Mouse (Mus musculus): ENCODE measurements around the gene Rgs7.
A peak's percentile ranks its signal among the peaks of the same experiment; 100 is the strongest.

Gene Rgs7

DNA sequence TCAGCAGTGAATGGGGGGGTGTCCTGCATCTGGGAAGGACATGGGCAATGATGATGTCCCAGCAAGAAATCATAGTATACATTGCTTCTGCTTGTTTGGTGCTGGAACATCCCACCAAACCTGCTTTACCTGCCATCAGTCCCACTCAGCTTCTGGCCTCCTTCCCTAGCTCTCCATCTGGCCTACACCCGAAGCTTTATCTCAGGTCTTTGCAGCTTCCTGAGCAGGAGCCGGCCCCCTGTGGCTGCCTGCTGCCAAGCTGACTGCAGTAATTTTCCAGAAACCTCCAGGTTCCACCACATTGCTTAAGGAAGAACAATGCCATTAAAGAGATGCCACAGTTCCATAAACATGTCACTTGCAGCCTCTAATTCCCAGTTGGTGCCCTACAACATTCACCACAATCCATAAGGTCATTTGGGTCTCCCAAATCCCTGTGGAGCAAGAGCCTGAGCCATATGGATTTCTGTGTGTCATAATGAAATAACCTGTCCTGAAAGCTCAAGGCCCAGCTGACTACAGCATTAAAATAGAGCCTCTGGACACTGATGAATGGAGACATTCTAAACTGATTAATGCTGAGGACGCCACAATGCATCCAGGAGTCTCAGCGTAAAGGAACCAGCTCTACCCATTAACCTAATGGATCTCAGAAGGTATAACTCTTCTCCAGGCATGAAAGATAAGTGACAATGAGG, 60.8 kb downstream of the Rgs7 start:
- DNase-seq (ENCODE audit: low read depth, low spot score): no peak

GRCm38 (mm10) chr1:175427112-175427511, 65.2 kb downstream of the Rgs7 start:
- DNase-seq (ENCODE audit: low read depth, low spot score): no peak

DNA sequence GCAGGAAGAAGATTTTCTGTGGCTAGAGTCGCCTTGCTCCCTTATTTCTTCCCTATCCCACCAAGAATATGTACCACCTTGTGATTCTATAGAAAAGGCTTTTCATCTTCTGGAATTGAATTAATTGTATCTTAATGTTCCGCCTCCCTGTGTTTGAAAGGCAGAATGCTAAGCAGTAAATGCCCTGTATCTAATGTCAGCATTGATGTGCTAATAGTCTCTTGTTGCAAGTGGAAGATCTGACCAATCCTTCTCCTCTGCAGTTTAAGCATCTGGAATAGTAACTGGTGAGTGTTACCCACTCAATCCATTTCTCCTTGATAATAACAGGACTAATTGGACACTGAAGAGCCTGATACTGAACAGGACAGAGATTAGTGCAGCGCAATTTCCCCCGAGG, 65.9 kb downstream of the Rgs7 start:
- no peak for DNase-seq (ENCODE audit: low read depth, low spot score)

GRCm38 (mm10) chr1:175420883-175421282, 71.4 kb downstream of the Rgs7 start:
- no peak for DNase-seq (ENCODE audit: low read depth, low spot score)

DNA sequence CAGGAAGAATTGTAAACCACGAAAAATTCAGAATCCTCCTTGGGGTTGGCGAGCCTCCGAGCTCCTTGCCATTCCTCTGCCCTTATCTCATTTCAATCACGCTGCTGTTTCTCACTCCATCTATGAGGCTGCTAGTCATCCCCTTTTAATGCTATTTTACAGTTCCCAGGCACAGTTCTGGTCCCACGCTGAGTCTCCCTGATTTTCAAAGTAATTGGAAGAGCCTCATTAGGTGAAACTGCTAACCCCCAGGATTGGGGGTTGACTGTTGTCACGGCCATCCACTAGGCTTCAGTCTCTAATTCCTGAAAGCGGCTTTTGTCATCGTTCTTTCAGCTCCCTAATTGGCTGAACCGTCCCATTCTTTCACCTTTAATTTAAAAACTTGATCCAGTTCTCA, 76.6 kb downstream of the Rgs7 start:
- no peak for DNase-seq (ENCODE audit: low read depth, low spot score)

GRCm38 (mm10) chr1:175410399-175410798, 81.9 kb downstream of the Rgs7 start:
- DNase-seq (ENCODE audit: low read depth, low spot score): no peak

- DNase-seq (ENCODE audit: low read depth, low spot score): no peak
These were observed 100.4 kb downstream of the Rgs7 start for GRCm38 (mm10) chr1:175391894-175392293.

DNA sequence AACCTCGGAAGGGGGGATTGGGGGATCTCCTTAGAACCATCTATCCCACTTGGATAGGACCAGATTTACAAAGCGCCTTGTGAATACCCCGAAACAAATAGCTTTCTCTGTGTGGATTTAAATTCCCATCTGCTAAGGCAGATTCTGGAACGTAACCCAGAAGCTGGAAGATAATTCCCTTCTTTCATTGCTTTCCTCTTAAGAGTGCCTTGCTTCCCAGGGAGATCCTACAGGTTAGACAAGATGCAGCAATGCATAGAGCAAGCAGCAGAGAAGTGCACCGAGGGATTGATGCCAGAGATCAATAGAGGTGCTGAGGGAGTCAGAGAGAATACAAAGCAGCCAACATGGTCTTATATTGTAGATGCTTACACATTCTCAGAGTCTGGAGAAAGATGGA, 103.0 kb downstream of the Rgs7 start:
- no peak for DNase-seq (ENCODE audit: low read depth, low spot score)

GRCm38 (mm10) chr1:175385581-175386235, 106.6 kb downstream of the Rgs7 start:
- DNase-seq (ENCODE audit: low read depth, low spot score): no peak

- no peak for DNase-seq (ENCODE audit: low read depth, low spot score)
These were observed 119.7 kb downstream of the Rgs7 start for GRCm38 (mm10) chr1:175372571-175372970.

- DNase-seq (ENCODE audit: low read depth, low spot score): no peak
These were observed 124.2 kb downstream of the Rgs7 start for GRCm38 (mm10) chr1:175368062-175368461.

GRCm38 (mm10) chr1:175363606-175364005, 128.7 kb downstream of the Rgs7 start:
- no peak for DNase-seq (ENCODE audit: low read depth, low spot score)

DNA sequence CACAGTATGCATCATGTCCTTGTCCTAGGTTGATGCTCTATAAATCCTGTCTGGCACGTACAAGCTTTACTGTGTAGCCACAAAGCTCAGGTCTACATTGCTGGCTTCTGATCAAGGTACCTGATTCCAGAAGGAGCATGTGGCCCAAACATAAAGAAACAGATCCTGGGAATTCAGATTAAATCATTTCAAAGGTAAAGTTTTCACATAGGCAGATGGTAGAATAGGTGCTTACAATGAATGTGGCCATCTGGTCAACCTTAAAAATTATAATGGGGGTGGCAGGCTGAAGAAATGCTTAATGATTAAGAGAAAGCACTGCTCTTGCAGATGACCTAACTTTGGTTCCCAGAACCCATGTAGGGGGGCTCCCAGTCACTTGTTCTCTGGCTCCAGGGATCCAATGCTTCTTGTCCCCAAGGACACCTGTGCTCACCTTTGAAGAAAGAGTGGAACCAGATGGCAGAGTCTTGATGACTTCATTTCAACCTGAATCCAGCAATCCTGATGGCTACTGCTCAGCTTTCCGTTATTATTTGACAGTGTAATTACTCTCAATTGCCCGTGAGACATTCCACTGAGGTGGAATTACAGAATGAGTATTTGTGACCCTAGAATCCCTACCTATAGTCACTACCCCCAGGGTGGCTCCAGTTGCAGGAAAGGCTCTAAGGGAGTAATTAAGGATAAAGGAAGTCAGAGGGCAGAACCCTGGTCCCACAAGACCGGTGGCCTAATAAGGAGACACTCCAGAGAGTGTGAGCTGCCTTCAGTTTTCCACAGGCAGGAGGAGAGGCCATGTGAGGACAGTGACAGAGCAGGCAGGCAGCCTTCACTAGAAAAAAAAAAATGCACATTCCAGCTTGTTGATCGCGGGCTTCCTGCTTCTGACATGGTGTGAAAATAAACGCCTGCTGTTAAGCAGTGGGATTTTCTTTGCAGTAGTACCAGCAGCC, 132.6 kb downstream of the Rgs7 start:
- no peak for DNase-seq (ENCODE audit: low read depth, low spot score)

GRCm38 (mm10) chr1:175352921-175353320, 139.4 kb downstream of the Rgs7 start:
- peak; percentile 12 for DNase-seq (ENCODE audit: low read depth, low spot score)

DNA sequence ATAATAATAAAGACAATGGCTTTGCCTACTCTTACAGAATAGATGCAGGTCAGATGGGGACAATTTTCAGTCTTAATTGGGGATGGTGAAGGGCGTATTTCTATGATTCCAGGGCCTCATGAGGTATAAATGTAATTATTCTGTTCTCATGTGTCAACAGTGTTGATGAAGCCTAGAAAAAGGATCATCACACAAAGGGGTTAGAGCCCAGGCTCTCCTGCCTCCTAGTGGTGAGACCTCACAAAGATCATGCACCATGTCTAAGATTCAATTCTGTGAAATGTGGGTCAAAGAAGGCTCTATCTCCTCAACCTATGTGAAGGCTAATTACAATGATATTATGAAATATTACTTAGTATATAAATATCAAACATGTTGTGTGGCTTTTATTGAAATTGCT, 146.1 kb downstream of the Rgs7 start:
- no peak for DNase-seq (ENCODE audit: low read depth, low spot score)

DNA sequence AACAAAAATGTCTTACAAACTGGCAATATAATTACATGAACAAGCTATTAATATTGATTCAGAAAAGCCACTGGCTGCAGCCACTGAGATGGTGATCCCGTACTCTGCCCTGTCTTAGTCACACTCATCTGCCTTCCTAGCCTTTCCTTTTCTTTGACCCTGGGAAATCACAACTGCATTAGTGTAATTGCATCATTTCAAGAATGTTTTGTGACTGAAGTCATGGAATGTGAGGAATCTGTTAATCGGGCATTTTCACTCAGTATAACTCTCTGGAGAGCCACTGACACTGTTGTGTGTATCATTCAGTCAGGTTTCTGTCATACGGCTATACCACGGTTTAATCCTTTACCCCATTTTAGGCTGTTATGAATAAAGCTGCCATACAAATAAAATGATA, 156.1 kb downstream of the Rgs7 start:
- no peak for DNase-seq (ENCODE audit: low read depth, low spot score)

DNA sequence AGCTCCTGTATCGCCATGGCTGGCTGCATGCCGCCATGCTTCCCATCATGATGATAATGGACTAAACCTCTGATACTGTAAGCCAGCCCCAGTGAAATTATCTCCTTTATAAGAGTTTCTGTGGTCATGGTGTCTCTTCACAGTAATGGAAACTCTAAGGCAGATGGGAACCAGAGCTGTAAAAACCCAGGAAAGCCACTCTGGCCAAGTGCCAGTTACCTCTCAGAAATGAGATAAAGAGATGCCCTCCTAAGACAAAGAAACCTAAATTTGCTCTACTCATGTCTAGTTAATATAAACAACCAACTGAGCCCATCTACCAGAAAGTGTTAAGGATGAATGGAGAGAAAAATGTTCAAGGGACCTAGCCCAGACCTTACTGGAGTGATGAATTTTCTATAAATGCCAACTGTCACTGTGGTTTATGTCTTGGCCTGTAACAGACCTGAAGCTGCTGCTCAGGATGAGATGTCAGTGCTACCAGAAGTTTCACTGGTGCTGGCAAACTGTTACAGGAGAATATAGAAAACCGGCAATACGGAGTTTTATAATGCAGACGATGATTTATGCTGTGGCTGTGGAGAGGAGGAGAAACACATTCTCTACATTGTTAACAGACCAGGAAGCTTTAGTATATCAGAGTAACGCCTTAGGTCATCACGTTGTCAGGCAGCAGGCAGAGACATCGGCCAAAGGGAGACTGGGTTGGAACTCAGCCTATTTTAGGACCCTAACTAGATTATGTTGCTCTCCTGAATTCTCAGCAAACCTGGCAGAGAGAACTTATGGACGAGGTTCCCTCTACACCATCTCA, 159.1 kb downstream of the Rgs7 start:
- no peak for DNase-seq (ENCODE audit: low read depth, low spot score)

DNA sequence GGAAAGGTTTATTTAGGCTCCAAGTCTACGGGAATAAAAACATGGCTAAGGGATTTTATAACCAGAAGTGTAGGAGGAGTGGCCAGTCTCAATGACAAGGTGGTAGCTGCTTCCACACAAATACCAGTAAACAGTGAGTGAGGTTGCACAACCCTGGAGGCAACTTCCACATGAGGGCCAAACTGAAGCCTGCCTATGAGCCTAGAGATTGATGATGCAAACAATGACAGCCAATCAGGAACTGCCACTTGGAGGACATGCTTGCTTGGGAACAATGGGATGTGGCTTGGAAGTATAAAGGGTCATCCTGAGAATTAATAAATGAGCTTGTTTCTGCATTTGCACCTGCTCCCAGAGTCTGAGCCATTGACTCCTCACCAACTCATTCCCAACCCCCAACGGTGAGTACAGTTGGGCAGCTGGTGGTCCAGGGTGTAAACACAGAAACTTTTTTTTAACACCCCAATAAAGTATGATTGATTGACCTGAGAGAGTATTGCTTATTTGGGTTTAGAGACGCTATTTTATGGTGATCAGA, 162.3 kb downstream of the Rgs7 start:
- DNase-seq (ENCODE audit: low read depth, low spot score): no peak

DNA sequence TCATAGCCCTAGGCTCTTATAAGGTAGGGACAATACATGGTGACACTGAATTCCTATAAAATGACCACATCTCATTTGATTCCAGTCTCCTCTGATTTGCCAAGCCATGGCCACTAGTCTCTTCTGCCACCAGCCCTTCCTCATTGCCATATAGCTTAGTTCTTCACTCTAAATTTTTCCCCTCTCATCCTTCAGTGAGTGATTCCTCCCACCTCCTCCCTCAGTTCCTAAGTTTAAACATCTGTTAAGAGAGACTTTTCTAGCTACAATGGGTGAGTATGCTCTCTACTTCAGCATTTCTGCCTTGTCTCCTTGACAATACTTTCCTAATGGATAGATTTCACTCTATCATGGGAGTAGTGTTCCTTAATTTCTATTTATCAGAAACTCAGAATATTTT, 169.5 kb downstream of the Rgs7 start:
- DNase-seq (ENCODE audit: low read depth, low spot score): no peak

DNA sequence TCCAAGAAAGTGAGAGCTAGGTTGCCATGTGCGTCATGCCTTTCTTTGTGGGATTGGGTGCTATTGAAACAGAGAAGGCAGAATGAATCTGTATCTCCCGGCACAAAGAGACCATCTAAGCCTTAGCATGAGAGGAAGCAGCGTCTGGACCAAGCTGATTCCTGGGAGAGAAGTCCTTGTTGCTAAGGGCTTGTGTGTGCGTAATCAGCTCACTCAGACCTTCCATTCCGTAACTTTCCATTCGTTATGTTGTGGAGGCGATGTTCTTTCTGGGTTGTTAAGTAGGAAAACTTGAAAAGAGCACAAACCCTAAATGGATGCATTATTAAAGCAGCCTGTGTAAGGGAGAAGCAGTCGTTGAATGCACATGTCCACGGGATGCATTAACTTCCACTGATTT, 173.1 kb downstream of the Rgs7 start:
- DNase-seq (ENCODE audit: low read depth, low spot score): no peak

- DNase-seq (ENCODE audit: low read depth, low spot score): no peak
These were observed 175.0 kb downstream of the Rgs7 start for GRCm38 (mm10) chr1:175317264-175317663.

All from 3T3-L1 (cell line).